Mouse (Mus musculus) liver, embryonic 15.5 days (tissue): ENCODE data around the gene Itgad. TPM values are rescaled to one million over a fixed set of nuclear protein-coding genes. Genes with fewer than 3 reads are reported as not detected.
"Not testable (repeated sequence)": the region's sequence is repeated elsewhere in the genome, so short reads cannot be mapped to it uniquely, and the experiment has no call there.

ENCODE experiments used
- ATAC-seq: fragments of 200-750 bp; cut with Nextera tagmentation; 2 replicates; pipeline ENCODE4 v1.8.0; 2017; ENCODE audit warnings: moderate number of reproducible peaks, mild to moderate bottlenecking, moderate library complexity; ENCODE audit not compliant: insufficient read depth
- H3K27ac ChIP-seq: fragments of 300-500 bp; sonication (generic); replicated peaks from 2 replicates; pipeline ENCODE4 v1.5.1; 2015; ENCODE audit warnings: mild to moderate bottlenecking, inconsistent platforms
- H3K27me3 ChIP-seq: fragments of 300-500 bp; sonication (generic); 2 replicates; pipeline ENCODE4 v1.6.1; 2015; ENCODE audit warnings: mild to moderate bottlenecking, inconsistent platforms
- H3K36me3 ChIP-seq: fragments of 300-500 bp; sonication (generic); replicated peaks from 2 replicates; pipeline ENCODE4 v1.6.1; 2015; ENCODE audit warnings: moderate library complexity, mild to moderate bottlenecking, inconsistent platforms
- H3K4me1 ChIP-seq: fragments of 300-500 bp; sonication (generic); replicated peaks from 2 replicates; pipeline ENCODE4 v1.6.1; 2015; ENCODE audit warnings: inconsistent platforms
- H3K4me2 ChIP-seq: fragments of 300-500 bp; sonication (generic); 2 replicates; pipeline ENCODE4 v1.6.1; 2015; ENCODE audit warnings: moderate library complexity, mild to moderate bottlenecking, inconsistent platforms
- H3K4me3 ChIP-seq: fragments of 300-500 bp; sonication (generic); replicated peaks from 2 replicates; pipeline ENCODE4 v1.5.1; 2015; ENCODE audit warnings: mild to moderate bottlenecking, inconsistent platforms
- H3K9ac ChIP-seq: fragments of 300-500 bp; sonication (generic); 2 replicates; pipeline ENCODE4 v1.6.1; 2015; ENCODE audit warnings: moderate library complexity, mild to moderate bottlenecking, inconsistent platforms
- H3K9me3 ChIP-seq: fragments of 300-500 bp; sonication (generic); replicated peaks from 2 replicates; pipeline ENCODE4 v1.6.1; 2016; ENCODE audit warnings: inconsistent platforms
- WGBS: fragments of 180-500 bp; shearing (Covaris S2); methylation state at CpG from one replicate; pipeline ENCODE4 v1.1.7; 2015; ENCODE audit warnings: mixed read lengths; ENCODE audit not compliant: insufficient replicate concordance; 5-methylcytosine and 5-hydroxymethylcytosine counted together
- polyA plus RNA-seq: library from polyadenylated mRNA; unstranded; fragments of >200 nt; fragmentation: Nextera tagmentation; extraction: Ambion mirVana; gene quantifications from 2 replicates; pipeline ENCODE4 v1.2.1, GENCODE M21; 2015

Itgad gene
- polyA plus RNA-seq, 1 experiment from 2014 or later: 0.02 TPM

DNA sequence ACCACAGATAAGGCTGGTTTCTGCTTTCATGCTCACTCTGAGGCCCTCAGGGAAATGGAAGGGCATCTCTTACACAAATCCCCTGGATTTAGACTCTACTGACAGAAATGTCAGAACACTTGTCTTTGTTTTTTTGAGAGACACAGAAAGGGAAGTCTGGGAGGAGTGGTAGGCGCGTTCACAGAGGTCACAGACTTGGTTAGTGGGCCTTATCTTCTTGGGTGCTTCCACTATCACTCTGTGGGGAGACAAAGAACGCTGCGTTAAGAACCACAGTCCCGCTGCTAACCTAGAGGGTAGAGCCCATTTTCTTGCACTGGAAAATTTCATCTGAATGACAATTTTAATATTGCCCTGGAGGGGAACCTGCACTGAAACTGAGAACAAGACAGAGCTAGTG is 22.0 kb upstream of the Itgad start:
- H3K4me3 ChIP-seq: no peak overlapping the region
- no peak for ATAC-seq
- no peaks in the 10 kb centered on the region for H3K9me3 ChIP-seq
- no peaks in the 10 kb centered on the region for H3K27me3 ChIP-seq
- WGBS: 9% methylated on average over 5 of the region's 5 CpGs
- no peak overlapping the region for H3K27ac ChIP-seq
- no peak overlapping the region for H3K4me2 ChIP-seq
- no peaks in the 10 kb centered on the region; the same call in 1 of the 2 replicates for H3K4me1 ChIP-seq
- H3K9ac ChIP-seq: no peak overlapping the region
- no peaks in the 10 kb centered on the region for H3K36me3 ChIP-seq

DNA sequence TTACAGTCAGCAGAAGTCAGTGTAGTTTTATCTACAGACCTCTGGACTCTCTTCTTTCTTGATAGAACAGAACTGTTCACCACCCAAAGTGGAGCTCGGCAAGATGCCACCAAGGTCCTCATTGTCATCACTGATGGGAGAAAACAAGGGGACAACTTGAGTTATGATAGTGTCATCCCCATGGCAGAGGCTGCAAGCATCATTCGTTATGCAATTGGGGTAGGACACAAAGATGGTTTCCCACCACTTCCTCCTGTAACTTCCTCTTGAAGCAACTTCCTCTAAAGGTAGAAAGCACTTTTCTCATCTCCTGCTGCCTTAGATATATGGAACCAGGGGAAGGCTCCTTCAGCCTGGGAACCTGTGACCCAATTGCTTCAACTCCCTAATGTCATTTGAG is 20.6 kb upstream of the Itgad start:
- Histone ChIP-seq H3K9ac (no peak overlapping the region), H3K4me3 (no peak overlapping the region), H3K27ac (no peak overlapping the region), H3K4me2 (no peak overlapping the region), H3K9me3 (no peaks in the 10 kb centered on the region), H3K36me3 (no peaks in the 10 kb centered on the region), H3K27me3 (no peaks in the 10 kb centered on the region), H3K4me1 (no peaks in the 10 kb centered on the region; the same call in 1 of the 2 replicates)
- no peak for ATAC-seq
- 17% methylated on average over 2 of the region's 2 CpGs for WGBS

GRCm38 (mm10) chr7:128136927-128137326 is 17.2 kb upstream of the Itgad start:
- Histone ChIP-seq H3K9me3 (no peaks in the 10 kb centered on the region), H3K4me2 (no peak overlapping the region), H3K4me1 (no peaks in the 10 kb centered on the region; the same call in 1 of the 2 replicates), H3K9ac (no peak overlapping the region), H3K27ac (no peak overlapping the region), H3K36me3 (no peaks in the 10 kb centered on the region), H3K27me3 (no peaks in the 10 kb centered on the region), H3K4me3 (no peak overlapping the region)
- 39% methylated on average over 4 of the region's 4 CpGs for WGBS
- ATAC-seq: no peak

DNA sequence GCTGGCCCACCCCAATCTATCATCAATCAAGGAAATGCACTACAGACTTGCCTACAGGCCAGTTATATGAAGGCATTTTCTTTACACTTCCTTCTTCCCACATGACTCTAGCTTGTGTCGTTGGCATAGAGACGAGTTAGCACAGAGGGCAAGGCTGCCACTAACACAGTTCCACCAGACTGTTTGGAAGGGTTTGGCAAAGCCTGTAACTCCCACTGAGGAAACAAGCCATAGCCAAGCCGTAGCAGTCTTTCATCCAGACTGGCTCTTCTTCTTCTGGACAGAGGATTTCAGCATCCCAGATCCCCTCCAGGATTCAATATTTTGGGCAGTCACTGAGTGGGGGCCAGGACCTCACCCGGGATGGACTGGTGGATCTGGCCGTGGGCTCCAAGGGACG is 14.6 kb upstream of the Itgad start:
- Histone ChIP-seq H3K36me3 (no peaks in the 10 kb centered on the region), H3K4me1 (no peaks in the 10 kb centered on the region), H3K27ac (no peak overlapping the region), H3K27me3 (no peaks in the 10 kb centered on the region), H3K4me2 (no peak overlapping the region), H3K4me3 (no peak overlapping the region), H3K9me3 (no peaks in the 10 kb centered on the region), H3K9ac (no peak overlapping the region)
- ATAC-seq: no peak
- WGBS: 69% methylated on average over 6 of the region's 6 CpGs

DNA sequence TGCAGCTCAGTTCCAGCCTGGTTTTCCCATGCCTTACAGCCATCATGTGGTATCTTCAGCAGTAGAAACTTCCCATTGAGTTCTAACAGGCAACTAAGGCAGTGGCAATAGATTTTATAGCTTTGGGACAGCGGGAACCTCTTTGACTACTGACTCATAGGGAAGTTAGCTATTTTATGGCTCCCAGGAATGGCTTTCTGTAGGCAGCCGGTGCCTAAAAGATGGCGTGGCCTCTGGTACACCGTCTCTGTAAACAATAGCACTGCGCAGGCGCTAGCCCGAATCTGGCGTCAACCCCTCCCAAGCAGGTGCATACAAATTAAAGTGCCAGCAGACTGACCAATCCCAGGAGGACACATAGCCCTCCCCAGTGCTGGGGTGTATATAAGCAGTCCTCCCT is 3.2 kb upstream of the Itgad start:
- no peak for ATAC-seq
- H3K27me3 ChIP-seq: no peaks in the 10 kb centered on the region
- 79% methylated on average over 8 of the region's 8 CpGs for WGBS

DNA sequence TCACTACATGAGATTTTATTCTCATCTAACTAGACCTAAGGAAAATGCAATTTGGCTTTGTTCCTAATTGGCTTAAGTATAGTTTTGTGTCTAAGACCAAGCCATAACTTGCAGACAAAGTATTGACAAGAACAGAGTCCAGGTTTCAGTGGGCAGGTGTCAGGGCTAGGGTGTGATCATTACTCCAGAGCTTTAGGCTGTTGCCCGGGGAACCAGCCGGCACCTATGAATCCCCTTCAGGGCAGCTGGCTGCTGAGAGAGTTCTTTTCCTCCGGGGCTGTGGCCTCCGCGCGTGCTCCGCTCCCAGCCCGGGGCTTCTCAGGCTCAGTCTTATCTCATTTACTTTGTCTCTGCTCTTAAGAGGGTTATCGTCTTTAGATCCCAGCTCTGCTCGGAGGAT is 748 bp downstream of the Itgad start:
- WGBS: 62% methylated on average over 10 of the region's 10 CpGs
- H3K36me3 ChIP-seq: no peaks in the 10 kb centered on the region
- H3K4me2 ChIP-seq: no peak overlapping the region
- no peak for ATAC-seq
- no peak overlapping the region for H3K4me3 ChIP-seq
- H3K27ac ChIP-seq: no peak overlapping the region
- H3K27me3 ChIP-seq: no peaks in the 10 kb centered on the region
- H3K4me1 ChIP-seq: no peaks in the 10 kb centered on the region
- no peaks in the 10 kb centered on the region for H3K9me3 ChIP-seq
- no peak overlapping the region for H3K9ac ChIP-seq

More for the DNA sequence above, 3.2 kb upstream of the Itgad start:
- Histone ChIP-seq H3K36me3 (no peaks in the 10 kb centered on the region), H3K4me2 (no peak overlapping the region), H3K9ac (no peak overlapping the region), H3K4me3 (no peak overlapping the region), H3K9me3 (no peaks in the 10 kb centered on the region), H3K27ac (no peak overlapping the region), H3K4me1 (no peaks in the 10 kb centered on the region)

DNA sequence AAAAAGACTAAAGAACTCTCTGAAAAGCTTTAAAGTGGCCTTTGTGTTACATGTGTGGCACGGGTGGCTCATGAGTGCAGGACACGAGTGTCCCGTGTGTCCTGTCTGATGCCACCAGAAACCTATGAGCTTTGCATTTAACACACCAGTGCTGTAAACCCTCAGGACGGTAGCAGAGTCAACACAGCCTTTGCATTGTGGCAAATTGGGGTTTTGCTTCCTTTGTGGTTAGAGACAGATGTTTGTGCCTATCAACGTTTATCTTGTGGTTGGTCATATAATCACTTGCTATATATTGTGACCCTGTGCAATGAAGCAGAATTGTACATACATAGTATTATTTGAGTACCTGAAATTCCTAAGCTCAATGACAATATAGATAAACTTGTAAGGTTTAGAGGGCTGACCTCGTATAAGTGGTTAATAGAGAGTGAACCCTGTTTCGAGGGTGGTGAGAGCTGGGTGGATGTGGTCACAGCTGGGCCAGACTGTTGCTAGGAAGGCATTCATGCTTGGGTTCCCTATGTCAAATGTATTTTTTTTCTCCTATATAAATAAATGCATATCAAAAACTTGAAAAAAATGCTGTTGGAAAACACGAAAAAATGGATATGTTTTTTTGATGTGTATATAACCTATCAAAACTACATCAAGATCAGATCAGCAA is 4.6 kb downstream of the Itgad start:
- 15% methylated on average over 8 of the region's 8 CpGs for WGBS
- not testable (repeated sequence) for ATAC-seq, H3K36me3 ChIP-seq, H3K27me3 ChIP-seq, H3K4me2 ChIP-seq, H3K27ac ChIP-seq, H3K4me3 ChIP-seq, H3K9ac ChIP-seq, H3K4me1 ChIP-seq, H3K9me3 ChIP-seq

DNA sequence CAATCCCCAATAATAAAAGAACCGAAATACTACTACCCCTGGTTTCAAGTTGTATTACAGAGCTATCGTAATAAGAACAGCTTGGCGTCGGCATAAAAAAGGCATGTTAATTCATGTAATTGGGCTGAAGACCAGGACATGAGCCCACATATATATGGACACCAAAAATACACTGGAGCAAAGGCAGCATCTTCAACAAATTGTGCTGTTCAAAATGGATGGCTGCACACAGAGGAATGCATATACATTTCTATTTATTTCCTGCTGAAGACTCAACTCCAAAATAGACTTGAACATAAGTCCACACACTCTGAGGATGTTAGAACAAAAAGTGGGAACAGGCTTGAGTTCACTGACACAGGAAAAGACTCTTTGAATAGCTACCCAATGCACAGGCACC is 9.8 kb downstream of the Itgad start:
- no peak overlapping the region for H3K4me3 ChIP-seq
- H3K4me1 ChIP-seq: no peaks in the 10 kb centered on the region
- no peak overlapping the region for H3K27ac ChIP-seq
- H3K4me2 ChIP-seq: no peak overlapping the region
- H3K9ac ChIP-seq: no peak overlapping the region
- no peaks in the 10 kb centered on the region for H3K36me3 ChIP-seq
- no peaks in the 10 kb centered on the region for H3K9me3 ChIP-seq
- no peak for ATAC-seq
- whole genome bisulfite sequencing: 82% methylated on average over 4 of the region's 4 CpGs
- H3K27me3 ChIP-seq: no peaks in the 10 kb centered on the region

DNA sequence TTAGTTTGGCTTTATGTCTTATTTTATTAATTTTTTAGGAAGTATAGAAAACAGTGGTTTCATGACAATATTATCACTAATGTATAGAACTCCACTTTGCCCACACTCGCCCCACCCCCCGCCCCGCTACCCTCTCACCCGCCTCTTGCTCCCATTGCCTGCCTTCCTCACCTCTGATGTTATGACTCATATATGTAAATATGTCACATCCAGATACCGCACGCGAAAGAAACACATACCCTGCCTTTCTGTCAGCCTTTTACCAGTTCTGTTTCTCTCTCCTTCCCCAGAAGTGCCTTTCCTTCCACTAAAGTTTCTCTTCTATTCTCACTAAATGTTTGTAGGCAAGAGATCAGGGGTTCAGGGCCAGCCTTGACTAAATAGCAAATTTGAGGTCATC is 12.2 kb downstream of the Itgad start:
- ATAC-seq: no peak
- no peak overlapping the region for H3K9ac ChIP-seq
- H3K27ac ChIP-seq: no peak overlapping the region
- H3K4me3 ChIP-seq: no peak overlapping the region
- no peak overlapping the region for H3K4me2 ChIP-seq
- H3K9me3 ChIP-seq: no peaks in the 10 kb centered on the region
- no peaks in the 10 kb centered on the region for H3K36me3 ChIP-seq
- no peaks in the 10 kb centered on the region for H3K27me3 ChIP-seq
- no peaks in the 10 kb centered on the region for H3K4me1 ChIP-seq
- WGBS: 70% methylated on average over 7 of the region's 7 CpGs

- 55% methylated on average over 3 of the region's 3 CpGs for WGBS
- no peak for ATAC-seq
- Histone ChIP-seq H3K4me1 (no peaks in the 10 kb centered on the region), H3K27me3 (no peaks in the 10 kb centered on the region), H3K4me2 (no peak overlapping the region), H3K36me3 (no peaks in the 10 kb centered on the region), H3K9me3 (no peaks in the 10 kb centered on the region), H3K4me3 (no peak overlapping the region), H3K9ac (no peak overlapping the region), H3K27ac (no peak overlapping the region)
These were observed 15.8 kb downstream of the Itgad start for GRCm38 (mm10) chr7:128169996-128170395.

- no peaks in the 10 kb centered on the region for H3K27me3 ChIP-seq
- H3K27ac ChIP-seq: no peak overlapping the region
- H3K4me2 ChIP-seq: no peak overlapping the region
- 25% methylated on average over 2 of the region's 2 CpGs for WGBS
- no peak overlapping the region for H3K9ac ChIP-seq
- no peaks in the 10 kb centered on the region for H3K36me3 ChIP-seq
- no peaks in the 10 kb centered on the region for H3K9me3 ChIP-seq
- ATAC-seq: no peak
- H3K4me3 ChIP-seq: no peak overlapping the region
- H3K4me1 ChIP-seq: no peaks in the 10 kb centered on the region
These were observed 24.2 kb downstream of the Itgad start for GRCm38 (mm10) chr7:128178385-128178784.

DNA sequence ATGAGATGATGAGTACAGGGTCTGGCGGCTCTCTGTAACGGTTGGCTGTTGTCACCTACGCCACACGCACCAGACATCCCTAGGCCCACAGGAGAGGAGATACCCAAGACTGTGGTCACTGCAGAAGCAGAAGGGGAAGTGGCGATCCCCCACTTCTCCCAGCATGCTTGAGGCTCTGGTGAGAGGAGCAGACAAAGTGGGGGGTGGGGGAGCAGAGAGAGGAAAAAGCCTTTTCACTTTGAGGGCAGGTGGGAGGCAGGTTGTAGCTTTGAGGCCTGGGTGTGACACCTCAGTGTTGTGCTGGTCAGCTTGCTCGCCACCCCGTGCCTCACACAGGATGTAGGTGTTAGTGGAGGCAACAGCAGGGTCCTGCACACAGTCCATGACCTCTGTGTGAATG is 25.9 kb downstream of the Itgad start:
- WGBS: 18% methylated on average over 7 of the region's 7 CpGs
- no peak for ATAC-seq

More for the DNA sequence above, 25.9 kb downstream of the Itgad start:
- H3K27me3 ChIP-seq: no peaks in the 10 kb centered on the region
- no peak overlapping the region for H3K9ac ChIP-seq
- no peaks in the 10 kb centered on the region for H3K4me1 ChIP-seq
- H3K4me3 ChIP-seq: no peak overlapping the region
- no peak overlapping the region for H3K4me2 ChIP-seq
- 0 out of 2 replicates have a peak overlapping the region, but pooled peaks have one; percentile 14 for H3K27ac ChIP-seq
- no peaks in the 10 kb centered on the region for H3K36me3 ChIP-seq
- H3K9me3 ChIP-seq: no peaks in the 10 kb centered on the region
